Mouse (Mus musculus): ENCODE data around the gene Mst1.
A peak's percentile ranks its signal among the peaks of the same experiment; 100 is the strongest.

Mst1 gene

DNA sequence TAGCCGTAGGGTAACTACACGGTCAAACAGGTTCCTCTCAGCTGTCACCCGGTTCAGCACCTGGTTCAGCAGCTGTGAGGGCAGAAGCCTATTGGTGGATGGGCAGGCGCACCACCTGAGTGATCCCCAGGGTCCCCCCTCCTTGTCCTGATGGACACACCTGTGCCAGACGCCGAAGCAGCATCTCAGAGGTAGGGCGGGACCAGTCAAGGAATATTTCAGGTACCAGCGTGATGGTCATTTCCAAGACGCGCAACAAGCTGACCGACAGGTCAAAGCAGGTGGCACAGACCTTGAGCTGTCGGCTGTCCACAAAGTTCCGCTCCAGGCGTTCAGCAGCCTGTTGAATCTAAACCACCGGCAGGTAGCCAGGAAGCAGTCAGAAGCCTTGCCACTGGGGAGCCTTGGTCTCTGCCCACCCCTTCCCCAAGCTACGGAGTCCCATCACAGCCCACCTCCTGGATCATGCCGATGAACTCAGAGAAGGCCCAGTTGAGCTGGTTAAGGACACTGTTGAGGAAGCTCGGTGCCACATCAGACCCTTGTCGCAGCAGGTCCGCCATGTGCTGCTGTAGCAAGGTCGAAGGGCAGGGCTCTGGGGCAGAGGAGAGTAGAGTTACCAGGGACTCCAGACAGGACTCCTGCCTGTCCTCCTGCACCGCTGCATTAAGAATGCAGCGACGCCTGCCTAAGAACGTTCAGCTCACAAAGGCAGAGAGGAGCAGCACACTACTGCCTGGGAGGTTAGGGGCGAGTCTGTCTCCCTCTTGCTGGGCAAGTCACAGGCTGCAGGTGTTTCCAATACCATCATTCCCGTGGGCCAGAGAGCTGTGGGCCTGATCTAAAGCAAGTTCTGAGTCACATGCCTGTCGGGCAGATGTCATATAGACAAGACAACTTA lies 23.6 kb upstream of the Mst1 start:
- no peak for DNase-seq (ENCODE audit: low read depth, low spot score)

DNA sequence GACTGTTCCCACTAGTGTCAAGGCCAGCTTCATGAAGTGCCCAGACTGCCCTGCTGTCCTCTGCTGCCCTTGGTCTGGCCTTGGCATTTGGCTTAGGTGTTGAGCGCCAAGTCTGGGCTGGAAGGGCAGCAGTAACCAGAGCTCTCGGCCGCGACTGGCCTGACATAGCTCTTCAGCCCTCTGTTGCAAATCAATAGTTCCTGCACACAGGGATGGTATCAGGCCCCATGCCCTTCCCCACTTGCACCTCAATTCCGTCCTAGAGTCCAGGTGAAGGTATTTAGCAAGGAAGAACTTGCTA lies 23.0 kb upstream of the Mst1 start:
- DNase-seq (ENCODE audit: low read depth, low spot score), result peak; percentile 84

DNA sequence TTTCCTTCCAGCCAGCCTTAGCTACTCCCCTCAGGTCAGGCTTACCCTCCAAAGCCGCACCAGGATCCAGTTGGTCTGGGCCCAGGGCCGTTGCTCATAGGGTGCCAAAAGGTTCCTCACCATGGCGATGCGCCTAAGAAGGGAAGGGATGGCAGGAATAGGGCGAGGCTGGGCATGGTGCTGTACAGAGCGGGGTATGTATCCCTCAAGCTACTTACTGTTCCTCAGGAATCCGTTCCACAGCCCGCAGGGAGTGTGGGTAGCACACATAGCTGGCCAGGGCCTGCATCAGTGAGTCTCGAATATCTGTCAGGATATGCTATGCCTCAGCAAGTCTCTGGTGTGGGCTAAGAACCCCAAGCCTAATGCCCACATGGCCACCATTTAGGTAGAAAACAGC lies 21.9 kb upstream of the Mst1 start:
- DNase-seq (ENCODE audit: low read depth, low spot score), result no peak

DNA sequence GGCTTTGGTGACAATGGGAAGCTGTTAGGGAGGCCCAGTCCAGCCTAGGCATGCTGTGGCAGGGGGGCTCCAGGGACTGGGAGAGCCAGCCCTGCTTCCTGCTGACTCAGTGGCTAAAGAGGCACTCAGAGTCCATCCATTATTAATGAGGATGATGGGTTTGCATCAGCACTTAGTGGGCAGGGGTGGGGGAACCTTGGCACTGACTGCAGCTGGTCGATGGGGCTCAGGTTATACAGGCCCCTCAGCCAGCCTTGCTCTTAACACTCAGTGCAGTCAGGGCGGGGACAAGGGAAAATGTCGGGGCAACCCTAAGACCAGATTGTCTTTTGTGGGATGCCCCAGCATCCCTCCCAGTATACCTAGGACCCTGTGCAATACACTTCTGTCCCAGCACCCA lies 18.1 kb upstream of the Mst1 start:
- no peak for DNase-seq (ENCODE audit: low read depth, low spot score)

DNA sequence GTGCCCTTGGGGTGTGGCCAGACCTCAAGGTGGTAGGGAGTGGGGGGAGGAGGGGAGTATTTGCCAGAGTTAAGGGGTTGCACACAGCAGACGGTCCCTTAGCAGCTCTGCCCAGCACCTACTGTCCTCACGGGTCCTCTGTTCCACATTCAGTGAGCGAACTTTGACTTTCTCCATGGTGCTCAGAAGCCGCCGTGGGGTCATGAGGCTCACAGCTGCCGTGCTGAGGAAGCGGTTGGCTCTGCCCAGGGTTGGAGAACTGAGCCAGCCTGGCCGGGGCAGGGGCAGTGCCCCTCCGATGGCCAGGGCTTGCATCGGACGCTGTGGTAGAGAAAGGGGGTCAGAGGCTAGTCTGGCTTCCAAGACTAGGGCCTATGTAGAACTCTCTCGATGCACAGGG lies 16.9 kb upstream of the Mst1 start:
- DNase-seq (ENCODE audit: low read depth, low spot score), result no peak

DNA sequence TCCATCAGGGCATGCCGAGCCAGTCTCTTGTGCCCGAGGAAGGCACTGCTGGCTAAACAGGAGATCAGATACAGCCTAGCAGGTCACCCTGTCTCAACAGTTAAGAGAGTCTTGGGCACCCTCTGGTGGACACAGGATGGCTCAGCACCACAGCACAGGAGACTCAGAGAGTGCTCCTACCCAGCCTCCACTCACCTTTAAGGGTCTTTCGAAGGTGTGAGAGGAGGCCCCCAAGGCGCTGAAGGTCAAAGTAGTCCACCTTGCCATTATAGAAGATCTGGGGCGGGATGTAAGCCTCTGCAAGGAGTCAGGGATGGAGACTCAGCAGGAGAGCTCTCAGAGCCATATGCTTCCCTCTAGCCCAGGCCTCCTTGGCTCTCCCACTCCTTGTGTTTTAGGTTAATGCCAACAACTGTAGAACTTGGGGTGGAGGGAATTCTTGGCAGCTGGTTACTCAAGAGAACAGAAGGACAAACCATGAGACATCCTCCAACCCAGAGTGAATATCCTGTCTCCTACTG lies 14.7 kb upstream of the Mst1 start:
- peak; percentile 88 for DNase-seq (ENCODE audit: low read depth, low spot score)

DNA sequence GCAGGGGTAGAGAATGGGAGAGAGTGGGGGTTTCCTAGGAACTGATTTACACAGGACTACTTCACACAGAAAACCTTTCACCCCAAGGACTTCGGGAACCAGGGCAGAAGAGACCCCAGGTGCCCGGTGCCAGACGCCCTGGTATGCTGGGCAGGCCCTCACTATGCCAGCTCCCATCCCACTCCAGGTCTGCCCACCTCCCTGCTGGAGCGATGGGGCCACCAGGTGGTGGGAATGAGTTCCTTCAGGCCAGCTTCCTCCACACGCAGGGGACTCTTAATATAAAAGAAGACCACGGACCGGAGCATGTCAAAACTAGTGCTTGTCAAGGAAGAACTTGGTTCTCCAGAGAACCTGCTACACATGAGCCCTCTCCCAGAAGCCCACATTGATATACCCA lies 13.0 kb upstream of the Mst1 start:
- no peak for DNase-seq (ENCODE audit: low read depth, low spot score)

DNA sequence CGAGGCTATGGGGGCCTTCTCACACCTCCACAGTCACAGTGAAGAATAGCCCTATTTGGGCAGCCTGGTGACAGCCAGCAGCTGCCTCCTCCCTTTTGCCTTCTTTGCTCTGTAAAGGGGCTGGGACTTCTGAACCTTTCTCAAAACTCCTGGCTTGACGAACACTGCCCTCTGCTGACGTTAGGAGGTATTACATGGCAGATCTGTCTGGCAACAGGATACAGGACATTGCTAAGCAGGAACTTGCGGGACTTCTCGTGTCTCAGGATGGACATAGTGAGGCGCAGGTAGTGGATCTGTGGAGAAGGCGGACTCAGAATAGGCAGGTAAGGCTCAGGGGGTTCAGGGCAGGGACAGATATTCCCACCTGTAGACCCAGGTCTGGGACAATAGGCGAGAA lies 12.3 kb upstream of the Mst1 start:
- DNase-seq (ENCODE audit: low read depth, low spot score), result peak; percentile 90

DNA sequence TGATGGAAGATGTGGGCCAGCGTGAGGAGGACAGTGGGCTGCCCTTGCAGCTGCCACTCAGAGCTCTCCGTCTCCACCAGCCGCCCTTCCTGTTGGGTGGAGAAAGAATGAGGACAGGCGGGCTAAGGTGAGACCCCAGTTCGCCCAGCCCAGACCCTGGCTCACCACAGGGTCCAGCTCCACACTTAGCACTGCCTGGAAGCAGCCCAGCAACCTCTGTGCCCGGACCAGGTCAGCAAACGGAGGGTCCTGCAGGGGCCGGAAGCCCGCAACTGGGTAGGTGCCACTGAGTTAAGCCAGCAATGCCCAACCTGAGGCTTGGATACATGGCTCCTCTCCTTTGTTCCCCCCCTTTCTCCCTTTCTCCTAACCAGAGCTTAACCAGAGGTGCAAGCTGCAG lies 11.2 kb upstream of the Mst1 start:
- DNase-seq (ENCODE audit: low read depth, low spot score), result no peak

DNA sequence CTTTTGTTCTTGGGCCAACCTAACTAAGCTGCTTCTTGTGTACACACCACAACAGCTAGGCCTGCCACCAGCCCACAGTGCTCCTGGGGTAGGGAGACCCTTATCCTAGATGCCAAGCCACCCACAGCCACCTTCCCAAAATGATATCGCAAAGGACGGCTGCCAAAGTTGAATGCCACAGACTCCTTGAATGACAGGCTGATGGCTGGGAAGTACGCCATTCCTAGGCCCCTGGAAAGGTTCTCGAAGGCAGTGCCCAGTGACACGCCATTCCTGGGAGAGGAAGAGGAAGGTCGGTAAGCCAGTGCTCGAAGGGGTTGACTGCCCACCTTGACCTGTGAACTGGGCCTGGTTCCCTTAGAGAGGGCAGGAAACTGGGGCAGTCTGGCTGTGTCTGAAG lies 10.7 kb upstream of the Mst1 start:
- DNase-seq (ENCODE audit: low read depth, low spot score), result no peak

DNA sequence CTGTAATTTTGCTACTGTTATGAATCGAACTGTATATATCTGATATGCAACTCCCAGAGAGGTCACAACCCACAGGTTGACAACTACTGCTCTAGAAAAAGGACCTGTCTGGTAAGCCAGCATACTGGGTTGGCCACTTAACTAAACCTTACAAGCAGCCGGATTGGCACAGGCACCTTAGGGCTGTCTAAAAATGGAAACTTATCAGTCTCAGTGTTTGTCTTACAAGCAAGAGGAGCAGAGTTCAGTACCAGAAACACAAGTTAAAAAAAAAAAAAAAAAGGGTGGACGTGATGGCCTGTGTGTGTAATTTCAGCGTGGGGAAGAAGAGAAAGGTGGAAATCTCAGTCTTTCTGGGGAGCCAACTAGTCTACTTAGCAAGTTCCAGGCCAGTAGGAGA lies 8.4 kb upstream of the Mst1 start:
- no peak for DNase-seq (ENCODE audit: low read depth, low spot score)

DNA sequence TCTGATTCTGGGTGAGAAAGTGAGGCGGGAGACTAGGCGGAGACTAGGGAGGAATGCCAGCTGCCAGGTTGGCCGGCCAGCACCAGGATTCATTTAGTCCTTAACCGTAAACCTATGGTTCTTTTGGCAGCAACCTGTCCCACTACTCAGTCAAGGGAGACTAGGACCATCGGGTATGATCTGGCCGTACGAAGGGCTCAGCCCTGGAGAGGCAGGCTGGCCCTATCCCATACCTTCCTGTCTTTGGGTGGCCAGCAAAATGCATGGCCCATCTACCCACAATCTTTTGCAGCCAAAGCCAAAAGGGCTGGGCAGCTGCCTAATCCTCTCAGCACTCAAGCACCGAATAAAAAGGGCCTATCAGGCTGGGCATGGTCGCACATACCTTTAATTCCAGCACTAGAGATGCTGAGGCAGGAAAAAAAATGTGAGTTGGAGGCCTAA lies 7.7 kb upstream of the Mst1 start:
- DNase-seq (ENCODE audit: low read depth, low spot score), result no peak

DNA sequence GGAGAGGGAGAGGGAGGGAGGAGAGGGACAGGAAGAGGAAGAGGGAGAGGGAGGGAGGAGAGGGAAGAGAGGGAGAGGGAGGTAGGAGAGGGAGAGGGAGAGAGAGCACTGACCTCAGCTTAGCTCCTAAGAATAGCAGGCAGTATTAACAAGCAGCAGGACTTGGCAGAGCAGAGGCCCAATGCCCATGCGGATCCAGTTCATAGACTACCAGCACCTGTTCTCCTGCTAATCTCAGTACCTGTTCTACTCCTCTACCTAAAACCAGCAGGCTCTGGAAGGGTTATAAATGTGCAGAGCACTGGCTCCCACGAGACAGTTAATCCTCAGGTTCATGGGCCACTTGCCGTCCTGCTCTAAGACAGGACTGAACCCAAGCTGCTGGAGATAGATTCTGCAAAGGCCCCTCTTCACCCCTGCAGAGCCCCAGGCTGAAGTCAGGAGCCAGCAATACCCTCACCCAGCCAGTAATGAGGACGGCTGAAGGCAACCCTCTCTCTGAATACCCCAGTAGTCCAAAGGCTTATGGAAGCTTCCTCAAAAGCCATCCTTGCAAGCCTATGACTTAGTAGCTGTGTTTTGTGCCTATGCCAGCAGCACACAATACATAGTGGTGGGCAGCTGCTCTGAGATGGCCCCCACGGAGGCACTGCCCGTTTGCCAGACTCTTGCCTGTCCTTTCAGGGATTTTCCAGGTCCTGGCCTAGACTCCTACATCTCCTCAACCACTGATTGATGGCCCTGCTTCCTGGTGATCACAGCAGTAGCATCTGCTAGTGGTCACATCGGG lies 6.9 kb upstream of the Mst1 start:
- DNase-seq (ENCODE audit: low read depth, low spot score), result peak; percentile 83

DNA sequence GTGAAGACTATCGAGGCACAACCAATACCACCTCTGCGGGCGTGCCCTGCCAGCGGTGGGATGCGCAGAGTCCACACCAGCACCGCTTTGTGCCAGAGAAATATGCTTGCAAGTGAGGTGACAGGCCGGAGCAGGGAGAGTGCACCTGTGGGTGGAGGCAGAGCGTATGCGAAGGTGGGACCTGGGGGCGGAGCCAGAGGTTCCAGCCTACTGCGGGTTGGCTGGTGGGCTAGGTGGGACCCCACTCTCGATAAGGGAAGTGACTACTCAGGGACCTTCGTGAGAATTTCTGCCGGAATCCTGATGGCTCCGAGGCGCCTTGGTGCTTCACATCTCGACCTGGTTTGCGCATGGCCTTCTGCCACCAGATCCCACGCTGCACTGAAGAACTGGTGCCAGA lies 2.3 kb downstream of the Mst1 start:
- no peak for DNase-seq (ENCODE audit: low read depth, low spot score)

DNA sequence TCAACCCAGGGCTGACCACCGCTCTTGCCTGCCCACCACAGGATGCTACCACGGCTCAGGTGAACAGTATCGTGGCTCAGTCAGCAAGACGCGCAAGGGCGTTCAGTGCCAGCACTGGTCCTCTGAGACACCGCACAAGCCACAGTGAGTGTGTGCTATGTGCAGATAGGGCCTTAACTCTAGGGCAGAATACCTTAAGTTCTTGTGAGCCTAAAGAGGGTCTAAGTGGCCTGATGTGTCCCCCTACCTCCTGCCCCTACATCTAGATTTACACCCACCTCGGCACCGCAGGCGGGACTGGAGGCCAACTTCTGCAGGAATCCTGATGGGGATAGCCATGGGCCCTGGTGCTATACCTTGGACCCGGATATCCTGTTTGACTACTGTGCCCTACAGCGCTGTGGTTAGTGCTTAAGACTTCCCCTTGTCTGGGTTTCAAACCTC lies 2.8 kb downstream of the Mst1 start, which contains the start of gene Rnf123:
Rnf123 (minus strand) TSS at position 359 of the 444 bp plus-strand sequence.
- DNase-seq (ENCODE audit: low read depth, low spot score), result no peak

DNA sequence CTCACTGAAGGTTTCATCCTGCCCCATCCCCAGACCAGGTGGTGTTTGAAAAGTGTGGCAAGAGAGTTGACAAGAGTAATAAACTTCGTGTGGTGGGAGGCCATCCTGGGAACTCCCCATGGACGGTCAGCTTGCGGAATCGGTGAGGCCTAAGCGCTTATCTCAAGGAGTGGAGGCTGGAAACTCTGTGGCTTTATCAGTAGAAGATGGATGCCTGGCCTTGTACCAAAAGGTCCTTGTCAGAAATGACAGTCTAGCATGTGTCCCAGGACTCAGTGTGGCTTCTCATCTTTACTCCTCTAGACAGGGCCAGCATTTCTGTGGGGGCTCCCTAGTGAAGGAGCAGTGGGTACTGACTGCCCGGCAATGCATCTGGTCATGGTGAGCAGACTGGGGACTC lies 3.3 kb downstream of the Mst1 start:
- no peak for DNase-seq (ENCODE audit: low read depth, low spot score)

DNA sequence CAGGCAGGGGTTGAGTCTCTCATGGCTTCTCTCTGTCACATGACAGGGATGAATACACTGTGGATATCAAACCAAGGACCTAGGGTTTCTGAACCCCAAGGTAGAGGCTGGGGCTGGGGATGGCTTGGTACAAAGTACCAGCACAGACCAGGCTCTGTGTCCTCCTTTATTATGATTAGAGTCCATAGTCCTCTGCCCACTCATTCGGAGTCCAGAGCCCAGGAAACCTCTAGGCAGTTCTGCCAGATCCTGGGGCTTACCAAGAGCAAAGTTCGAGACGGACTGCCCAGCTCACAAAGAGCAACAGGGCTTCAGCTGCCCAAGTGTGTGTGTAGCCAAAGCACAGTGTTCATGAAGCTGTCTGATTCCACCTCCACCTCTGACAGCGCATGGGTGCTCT lies 5.0 kb downstream of the Mst1 start:
- no peak for DNase-seq (ENCODE audit: low read depth, low spot score)

DNA sequence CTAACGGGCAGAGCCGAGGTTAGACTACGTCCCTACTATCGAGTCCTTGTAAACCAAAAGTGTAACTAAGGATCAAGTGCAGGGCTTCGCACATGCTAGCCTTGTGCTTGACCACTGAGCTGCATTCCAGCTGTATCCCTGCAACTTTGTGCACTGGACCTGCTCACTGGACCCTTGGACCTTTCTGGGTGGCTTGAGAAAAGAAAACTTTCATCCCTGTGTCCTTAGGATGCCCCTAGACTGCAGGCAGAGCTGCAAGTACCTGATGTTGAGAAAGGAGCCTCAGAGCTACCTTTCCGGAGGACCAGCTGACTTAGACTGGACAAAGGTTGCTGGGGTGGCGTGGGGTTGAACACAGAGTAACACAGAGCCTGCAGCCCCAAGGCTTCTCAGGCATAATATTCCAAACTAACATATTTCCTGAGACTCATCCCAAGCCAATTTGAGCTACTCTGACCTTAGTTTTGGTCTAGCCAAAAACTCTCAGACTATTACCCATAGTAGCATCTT lies 10.4 kb downstream of the Mst1 start:
- no peak for DNase-seq (ENCODE audit: low read depth, low spot score)

DNA sequence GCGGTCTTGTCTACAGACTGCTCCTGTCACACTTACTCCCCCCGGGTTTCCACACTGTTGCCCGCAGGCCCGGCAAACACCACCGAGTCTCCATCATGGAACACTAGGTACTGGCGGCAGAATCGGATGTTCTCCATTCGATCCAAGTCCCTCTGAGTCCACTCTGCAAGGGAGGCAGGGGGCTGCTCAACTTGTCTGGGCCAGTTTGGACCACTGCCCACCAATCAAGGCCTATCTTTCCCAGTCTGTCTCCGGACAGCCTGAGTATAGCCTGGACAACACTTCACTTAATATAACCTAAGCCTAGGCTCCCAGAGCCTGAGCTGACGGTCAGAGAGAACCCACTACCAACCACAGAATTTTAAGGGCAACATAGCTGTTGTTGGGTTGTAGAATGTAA lies 13.3 kb downstream of the Mst1 start:
- no peak for DNase-seq (ENCODE audit: low read depth, low spot score)

DNA sequence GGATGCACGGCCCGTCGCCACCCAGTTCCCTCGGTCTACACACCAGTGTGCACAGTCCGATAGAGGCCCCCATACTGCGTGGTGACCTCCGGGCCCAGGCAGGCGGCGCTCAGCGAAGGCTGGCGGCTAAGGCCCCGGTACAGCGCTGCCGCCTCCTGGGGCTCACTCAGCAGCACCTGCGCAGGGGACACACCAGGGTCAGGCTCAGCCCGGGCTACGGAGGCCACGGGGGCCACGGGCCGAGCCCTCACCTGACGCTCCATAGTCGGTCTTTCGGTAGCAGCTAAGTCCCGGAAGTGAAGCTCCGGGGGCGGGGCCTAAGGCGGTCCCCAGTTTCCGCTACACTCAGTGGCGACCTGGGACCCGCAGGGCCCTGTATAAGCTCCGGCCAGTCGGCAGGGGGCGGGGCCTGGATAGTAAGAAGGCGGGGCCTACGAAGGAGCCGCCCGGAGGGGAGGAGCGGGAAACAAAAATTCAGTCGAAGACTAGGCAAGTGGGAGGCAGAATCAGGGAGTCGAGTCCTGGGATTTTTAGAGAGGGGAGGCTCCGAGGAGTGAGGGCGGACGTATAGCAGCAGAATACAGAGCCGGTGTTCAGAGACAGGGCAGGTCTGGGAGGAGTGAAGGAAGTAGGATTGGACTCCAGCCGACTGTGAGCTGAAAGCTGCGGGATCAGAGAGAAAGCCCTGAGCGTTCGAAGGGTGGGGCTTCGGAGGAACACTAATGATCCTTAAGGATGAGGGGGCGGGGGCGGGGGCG lies 14.1 kb downstream of the Mst1 start, which contains the start of gene Apeh:
Apeh (minus strand) TSS at position 423 of the 758 bp plus-strand sequence.
- peak; percentile 93 for DNase-seq (ENCODE audit: low read depth, low spot score)

DNA sequence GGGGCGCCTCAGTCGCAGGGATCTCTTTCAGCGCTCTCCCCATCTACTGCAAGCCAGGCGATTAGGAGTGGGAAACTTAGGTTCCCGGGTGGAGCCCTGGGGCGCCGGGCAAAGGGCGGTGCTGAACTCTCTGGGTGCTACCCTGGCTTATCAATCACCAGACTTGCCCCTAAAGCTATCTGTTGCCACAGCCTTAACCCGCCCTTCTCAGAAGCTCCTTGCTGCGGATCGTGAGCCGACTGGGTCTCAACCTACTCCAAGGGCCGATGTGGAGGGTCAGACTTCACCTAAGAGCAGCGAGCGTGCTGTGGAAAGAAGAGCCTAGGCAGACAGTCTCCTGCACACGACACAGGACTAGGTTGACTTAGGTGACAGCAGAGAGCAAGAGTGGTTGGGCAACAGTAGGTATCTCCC lies 14.8 kb downstream of the Mst1 start:
- peak; percentile 38 for DNase-seq (ENCODE audit: low read depth, low spot score)

DNA sequence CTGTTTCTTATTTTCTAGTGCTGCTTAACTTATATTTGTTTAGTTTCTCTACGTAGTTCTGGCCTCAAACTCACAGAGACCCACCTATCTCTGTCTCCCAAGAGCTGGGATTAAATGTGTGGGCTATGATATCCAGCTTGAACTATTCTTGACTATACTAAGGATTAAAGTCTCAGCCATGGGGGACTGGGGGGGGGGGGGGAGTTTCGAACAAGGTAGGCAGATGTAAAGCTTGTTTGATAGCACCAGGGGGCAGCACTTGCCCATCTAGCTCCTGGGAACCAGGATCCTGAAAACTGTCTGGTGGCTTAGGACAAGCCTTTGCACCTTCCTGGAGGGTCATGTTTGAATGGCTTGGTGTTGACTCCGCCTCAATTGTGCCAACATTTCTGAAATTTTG lies 15.3 kb downstream of the Mst1 start:
- DNase-seq (ENCODE audit: low read depth, low spot score), result peak; percentile 79

All from skeletal muscle tissue, adult 2 months (tissue).